Mouse (Mus musculus): ENCODE measurements around the gene Crkl.

The Crkl gene

DNA sequence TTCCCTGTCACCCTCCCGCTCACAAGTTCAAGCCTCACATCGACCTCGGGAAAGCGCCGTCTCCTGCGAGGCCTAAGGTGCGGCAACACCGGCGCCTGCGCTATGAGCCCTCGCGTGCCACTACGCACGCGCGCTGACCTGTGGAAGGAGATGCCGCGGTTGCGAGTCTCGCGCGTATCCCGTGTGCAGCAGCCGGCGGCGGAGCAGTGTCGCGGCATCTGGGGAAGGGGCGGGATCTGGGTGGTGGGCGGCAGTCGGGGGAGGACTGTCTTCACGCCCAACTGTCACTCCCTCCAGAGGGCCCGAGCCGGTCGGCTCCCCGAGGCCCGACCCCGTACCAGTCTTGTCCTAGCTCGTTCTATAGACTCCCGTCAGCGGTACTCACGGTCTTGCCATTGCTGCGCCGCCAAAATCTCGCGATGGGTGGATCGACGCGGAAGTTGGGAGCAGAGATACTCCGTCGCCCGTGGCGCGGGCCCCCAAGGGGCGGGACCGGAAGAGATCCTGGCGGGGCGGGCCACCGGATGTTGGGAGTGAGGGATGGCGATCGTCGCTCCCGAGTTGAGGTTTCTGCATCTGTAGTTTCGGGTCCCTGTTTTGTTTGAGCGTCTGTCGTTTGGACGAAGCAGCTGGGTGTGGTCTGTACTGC lies 79.0 kb downstream of the Crkl start, which contains the start of gene Thap7:
TSS of gene Thap7 (minus strand) at position 497 of the 649 bp plus-strand sequence.
- peak; percentile 94 for DNase-seq

DNA sequence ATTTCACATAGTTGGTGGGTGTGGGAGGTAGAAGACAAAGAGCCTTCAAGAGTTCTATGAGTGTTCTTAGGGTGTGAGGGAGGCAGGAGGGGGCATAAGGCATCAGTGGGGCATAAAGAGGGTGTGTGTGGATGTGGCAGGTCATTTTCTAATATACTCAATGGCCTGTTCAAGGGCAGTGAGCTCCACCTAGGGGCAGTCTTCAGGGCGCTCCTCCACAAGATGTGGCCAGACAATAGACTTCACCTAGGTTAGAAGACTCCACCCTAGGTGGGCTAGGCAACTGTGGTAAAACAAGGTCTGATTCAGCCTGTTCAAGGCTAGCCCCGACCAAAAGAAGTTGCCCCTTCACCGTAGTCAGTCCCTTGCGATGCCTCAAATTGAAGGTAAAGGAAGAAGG lies 80.5 kb downstream of the Crkl start:
- DNase-seq = no peak

DNA sequence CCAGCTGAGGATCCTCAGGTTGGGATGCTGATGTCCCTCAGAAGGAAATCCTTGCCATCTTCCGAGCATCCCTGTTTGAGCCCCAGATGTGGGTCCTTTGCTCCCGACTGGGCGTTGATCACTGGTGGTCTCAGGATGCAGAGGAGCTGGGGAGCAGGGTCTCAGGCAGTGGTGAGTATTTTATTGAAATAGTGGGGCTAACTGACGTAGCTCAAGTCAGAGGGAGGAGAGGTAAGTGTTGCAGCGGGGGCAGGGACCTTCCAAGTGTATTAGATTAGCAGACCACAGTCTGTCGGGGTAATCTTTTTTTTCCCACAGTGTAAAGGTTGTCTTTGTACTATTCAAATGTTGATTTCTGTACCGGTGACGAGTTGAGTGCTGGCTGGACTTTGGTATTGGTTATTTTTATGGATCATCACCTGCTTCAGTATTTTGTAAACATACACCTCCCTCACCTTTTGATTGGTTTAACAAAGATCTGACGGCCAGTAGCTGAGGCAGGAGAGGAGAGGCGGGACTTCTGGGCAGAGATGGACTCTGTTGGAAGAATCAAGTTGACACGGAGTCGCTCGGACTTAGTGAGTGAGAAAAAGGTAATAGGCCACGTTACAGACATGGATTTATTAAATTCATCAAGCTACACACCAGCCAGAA lies 81.0 kb downstream of the Crkl start:
- DNase-seq = no peak

DNA sequence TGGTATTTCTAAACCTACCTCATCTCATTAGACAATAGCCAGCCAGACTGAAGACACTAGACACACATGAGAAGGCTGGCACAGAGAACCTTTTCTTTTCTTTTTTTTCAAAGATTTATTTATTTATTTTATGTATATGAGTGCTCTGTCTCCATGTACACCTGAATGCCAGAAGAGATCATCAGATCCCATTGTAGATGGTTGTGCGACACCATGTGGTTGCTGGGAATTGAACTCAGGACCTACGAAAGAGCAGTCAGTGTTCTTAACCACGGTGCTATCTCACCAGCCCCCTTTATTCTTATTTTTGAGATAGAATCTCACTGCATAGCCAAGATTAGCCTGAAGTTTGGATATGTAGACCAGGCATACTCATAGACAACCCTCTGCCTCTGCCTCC lies 84.8 kb downstream of the Crkl start:
- no peak for DNase-seq
